Mouse (Mus musculus) cerebellum, adult 11 months (tissue): ENCODE measurements at regions not wholly inside any gene's neighbourhood (a gene's known extent, or its start where the extent isn't known, plus 50 kb on each side); places are given as distances from the start of the nearest gene placed in this dataset.

Experiments
- DNase-seq: peaks from one replicate; pipeline ENCODE4 v3.0.0; 2022

- no peak for DNase-seq
Observed at GRCm38 (mm10) chr6:147833501-147833900, 213.6 kb upstream of the Far2 start.

DNA sequence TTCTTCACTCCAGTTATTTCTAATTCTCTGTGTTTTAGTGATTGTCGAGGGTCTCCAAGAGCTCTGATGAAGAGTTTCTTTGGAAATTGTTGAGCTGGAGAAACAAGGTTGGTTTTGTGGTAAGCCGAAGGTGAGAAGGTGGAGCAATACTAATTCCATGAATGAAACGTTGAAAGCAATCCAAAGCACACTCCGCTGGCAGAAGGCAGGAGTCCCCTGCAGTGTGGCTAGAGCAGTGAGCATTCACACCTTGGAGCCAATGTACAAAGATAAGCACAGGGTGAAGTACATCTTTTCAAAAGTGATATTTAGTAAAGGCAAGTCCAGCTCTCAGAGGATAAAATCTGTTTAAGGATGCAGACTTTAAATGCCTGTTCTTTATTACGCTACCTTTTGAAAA is 208.2 kb upstream of the Far2 start:
- no peak for DNase-seq

DNA sequence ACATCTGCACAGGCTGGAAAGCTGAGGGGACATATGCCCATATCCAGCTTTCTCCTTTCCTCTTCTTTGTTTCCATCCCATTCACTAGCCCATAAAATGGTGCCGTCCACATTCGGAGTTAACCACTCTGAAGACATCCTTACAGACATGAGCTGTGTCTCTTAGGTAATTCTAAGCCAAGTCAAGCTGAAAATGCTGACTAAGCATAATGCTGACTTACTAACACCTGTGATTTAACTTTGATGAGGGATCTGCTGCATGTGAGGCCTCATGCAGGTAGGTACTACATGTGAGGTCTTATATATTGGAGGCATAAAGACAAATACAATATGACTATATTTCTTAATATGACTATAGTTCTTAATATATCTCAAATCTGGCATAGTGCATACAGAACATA is 197.1 kb upstream of the Far2 start:
- DNase-seq: no peak

- no peak for DNase-seq
Observed at GRCm38 (mm10) chr6:147861116-147861515, 185.9 kb upstream of the Far2 start.

GRCm38 (mm10) chr6:147871033-147871432 is 176.0 kb upstream of the Far2 start:
- no peak for DNase-seq

- DNase-seq: no peak
Observed at GRCm38 (mm10) chr6:147873173-147873572, 173.9 kb upstream of the Far2 start.

DNA sequence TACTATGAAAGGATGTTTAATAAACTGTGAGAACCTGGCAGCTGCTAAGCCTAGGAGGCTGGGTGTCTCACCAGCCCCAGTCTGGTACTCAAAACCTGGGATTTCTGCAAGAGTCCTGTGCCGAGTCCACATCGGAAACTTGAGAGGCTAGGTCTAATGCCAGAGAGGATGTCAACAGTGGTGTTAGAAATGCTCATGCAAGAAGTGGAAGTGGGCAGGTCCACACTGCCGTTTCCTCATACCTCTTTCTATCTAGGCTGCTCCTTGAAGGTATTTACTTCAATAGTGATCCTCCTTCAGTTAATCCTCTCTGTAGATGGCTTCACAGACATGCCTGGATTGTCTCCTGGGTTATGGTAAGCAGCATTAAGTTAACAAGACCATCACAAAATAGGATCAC is 168.6 kb upstream of the Far2 start:
- no peak for DNase-seq

DNA sequence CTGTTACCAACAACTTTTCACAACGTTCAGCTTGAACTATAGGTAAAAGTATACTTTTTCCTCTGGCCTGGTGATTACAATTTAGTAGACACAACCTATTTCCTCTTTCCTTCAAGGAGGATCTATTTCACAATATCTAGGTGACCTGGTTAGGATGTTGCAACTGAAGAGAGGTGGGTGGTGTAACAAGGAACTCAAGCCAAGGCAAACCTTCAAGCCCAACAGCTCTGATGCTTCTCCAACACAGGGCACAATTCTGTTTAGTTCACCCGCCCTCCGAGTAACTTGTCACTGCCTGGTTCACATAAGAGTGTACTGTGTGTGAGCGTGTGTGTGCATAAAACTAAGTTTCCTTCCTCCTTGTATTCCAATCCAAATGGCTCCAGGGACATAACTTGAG is 161.2 kb upstream of the Far2 start:
- no peak for DNase-seq

DNA sequence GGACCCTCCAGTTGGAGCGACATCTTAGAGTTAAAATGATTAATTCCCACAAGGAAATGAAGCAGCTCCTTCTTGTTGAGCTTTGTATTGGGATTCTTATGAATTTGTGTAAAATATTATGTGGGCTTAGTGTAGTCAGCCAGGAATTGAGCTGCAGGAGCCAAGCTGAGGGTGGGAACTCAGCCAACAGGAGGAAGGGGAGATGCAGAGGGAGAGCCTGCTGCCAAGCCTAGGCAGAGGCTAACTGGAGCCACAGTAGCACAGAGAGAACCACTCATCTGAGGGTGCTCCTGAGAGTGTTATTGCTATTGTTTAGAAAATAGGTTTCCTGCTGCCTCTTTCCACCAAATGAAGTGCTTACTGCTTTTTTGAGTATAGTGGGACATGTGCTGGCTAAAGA is 127.4 kb upstream of the Far2 start:
- DNase-seq: no peak

DNA sequence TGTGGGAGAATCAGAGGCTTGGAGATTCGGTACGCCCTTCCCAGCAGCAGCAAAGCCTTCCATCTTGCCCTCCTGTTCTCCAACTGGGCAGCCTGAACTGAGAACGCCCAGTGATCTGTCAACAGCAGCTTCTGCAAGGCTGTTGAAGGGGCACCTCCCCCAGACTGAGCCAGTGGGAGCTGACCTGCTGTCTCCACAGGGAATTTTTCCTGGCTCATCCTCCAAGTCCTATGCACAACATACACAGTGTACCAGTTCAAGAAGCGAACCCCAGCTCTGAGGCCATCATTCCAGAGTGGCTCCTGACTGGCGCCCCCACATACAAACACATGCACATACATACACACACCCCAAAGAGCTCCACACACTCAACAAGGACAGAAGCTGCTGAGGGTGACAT is 126.0 kb upstream of the Far2 start:
- no peak for DNase-seq

GRCm38 (mm10) chr6:147922506-147922905 is 124.6 kb upstream of the Far2 start:
- DNase-seq: no peak

DNA sequence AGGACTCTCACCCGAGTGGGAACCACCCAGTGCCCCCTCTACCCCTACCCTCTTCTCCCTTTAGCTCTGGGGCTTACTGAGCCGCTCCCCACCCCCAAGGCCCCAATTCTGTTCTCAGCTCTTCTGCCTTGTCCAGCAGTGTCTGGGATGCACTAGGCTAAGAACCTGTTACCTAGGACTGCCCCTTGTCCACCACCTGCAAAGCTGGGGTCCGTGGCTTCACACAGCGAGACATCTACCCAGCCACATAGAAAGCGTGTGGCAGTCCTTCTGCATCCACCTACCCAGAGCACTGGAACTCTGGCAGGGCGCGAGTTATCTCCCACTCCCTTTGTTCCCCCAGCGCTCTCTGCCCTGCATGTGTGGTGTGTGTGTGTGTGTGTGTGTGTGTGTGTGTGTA is 123.8 kb upstream of the Far2 start:
- DNase-seq: no peak

DNA sequence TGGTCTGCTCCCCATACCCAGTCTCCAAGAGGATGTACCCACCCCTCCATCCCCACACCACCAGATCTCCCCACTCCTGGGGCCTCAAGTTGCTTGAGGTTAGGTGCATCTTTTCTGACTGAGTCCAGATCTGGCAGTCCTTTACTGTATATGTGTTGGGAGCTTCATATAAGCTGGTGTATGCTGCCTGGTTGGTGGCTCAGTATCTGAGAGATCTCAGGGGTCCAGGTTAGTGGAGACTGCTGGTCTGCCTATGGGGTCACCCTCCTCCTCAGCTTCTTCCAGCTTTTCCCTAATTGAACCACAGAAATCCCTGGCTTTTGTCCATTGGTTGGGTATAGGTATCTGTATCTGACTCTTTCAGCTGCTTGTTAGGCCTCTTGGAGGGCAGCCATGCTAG is 118.1 kb upstream of the Far2 start:
- DNase-seq: no peak

DNA sequence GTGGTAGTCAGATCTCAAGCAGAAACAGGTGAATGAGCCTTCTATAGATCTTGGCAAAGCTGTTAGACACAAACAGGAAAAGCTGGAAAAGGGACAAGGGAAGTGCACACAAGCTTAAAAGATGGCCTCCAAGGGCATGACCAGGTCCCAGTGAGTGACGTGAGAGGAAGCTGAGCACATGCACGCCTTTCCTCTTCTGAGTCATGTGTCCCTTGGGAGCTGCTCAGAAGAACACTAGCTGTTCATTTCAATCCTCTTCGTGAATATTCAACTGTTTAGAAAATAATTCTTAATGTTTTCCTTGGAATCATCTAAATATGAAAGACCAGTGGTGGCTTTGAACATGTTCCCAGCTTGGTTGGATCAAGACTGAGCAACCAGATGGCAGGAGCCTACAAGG is 103.0 kb upstream of the Far2 start:
- no peak for DNase-seq

GRCm38 (mm10) chr6:147944940-147945676 is 102.0 kb upstream of the Far2 start:
- no peak for DNase-seq

DNA sequence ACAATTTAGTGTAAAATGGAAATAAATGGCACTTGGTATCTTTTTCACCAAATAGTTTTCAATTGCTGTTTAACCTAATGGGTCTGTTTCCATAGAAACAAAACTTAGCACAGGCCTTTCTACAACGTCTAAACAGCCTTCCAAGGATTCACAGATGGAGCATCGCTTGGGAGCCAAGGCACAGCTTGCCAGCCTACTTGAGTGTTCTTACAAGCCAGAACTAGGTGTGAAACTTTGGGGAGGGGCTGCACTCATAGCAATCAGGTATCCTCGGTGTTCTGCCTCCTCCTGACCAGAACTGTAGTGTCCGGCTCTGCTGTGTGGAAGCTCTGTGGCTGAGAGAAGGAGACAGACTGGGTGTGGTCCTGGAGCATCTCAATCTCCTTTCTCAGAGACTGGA is 99.1 kb upstream of the Far2 start:
- DNase-seq: no peak

DNA sequence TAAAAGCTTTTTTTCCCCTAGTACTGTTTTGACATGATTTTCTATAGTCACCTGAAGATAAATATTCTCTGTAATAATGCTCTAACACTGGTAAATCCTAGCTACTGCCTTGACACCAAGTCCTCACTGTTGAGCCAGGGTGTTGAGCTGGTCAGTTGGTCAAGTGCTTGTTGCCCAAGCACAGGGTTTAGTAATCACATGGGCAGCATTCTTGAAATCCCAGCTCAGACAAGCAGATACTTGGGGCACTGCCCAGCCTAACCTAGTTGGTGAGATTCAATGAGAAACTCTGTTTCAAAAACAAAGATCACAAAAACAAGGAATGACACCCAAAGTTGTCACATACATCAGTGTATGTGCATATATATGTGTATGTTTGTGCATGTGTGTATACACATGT is 95.4 kb upstream of the Far2 start:
- DNase-seq: no peak

- DNase-seq: no peak
Observed at GRCm38 (mm10) chr6:147953058-147953679, 93.9 kb upstream of the Far2 start.

DNA sequence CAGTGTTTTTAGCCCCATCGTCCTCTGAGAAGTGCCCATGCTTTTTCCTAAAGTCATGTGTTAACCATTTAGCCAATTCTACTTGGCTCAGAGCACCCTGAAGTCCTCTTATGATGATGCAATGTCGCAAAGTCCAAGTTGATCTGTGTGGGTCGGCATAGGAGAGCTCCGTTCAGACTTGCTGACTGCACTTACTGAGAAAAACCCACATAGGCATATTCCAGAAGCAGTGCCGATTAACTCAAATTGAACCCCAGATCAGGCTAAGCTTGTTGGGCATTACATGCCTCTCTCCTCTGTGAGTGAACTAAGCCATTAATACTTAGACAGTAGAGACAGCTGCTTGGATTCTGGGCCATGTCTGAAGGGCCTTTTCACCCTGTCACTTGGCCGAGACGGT is 93.3 kb upstream of the Far2 start:
- DNase-seq: no peak

GRCm38 (mm10) chr6:147954253-147954652 is 92.8 kb upstream of the Far2 start:
- DNase-seq: no peak

DNA sequence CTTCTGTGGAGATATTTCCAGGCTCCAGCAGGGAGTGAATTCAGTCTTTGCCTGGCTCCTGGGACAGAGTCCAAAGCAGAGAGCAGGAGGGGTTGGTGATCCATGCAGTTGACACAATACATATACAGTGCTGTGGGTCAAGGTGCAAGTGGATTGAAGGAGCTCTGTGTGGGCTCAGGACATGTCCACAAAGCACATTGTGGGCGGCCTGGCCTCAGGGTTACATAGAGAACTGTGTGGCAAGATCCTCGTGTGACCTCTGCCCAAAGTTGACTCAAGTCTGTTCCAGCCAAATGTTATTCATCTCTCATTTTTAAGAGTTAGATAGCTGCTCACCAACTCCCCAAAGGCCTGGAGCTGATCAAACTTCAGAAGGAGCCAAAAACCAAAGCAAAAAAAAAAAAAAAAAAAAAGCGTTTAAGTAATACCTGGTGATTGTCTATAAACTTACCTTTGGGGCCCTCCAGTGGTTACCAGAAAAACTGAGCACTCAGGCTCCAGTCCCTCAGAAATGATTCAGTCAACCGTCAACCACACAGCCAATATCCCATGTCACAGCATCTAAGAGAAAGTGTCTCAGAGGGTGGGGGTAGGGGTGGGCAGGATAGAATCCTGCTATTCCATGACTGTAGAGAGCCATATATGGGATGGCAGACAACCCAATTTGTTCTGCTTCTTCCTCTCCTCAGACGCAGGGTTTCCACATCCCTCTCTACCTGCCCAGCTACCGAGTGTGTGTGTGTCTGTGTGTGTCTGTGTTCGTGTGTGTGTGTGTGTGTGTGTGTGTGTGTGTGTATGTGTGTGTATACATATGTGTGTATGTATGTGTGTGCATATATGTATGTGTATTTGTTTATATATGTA is 91.9 kb upstream of the Far2 start:
- DNase-seq: no peak

GRCm38 (mm10) chr6:147964739-147965138 is 82.3 kb upstream of the Far2 start:
- DNase-seq: no peak

GRCm38 (mm10) chr6:147970162-147970608 is 76.9 kb upstream of the Far2 start:
- no peak for DNase-seq

DNA sequence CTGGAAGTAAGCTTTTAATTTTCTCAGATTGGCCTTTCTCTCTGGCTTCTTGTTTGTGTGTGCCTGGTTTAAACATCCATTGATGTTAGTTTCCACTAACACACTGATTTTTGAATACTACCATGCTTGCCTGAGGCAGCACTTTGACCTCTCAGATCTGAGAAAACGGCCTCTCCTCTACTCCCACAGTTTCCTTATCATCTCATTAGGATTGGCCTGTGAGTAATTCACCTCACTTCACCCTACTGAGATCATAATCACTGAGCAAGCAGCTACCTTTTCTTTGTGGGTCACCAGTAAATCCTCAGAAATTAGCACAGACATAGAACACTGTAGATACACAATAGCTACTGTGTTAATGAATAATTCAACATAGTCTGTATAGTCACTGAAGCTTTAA is 74.5 kb upstream of the Far2 start:
- no peak for DNase-seq
